In the genomic region with DNA sequence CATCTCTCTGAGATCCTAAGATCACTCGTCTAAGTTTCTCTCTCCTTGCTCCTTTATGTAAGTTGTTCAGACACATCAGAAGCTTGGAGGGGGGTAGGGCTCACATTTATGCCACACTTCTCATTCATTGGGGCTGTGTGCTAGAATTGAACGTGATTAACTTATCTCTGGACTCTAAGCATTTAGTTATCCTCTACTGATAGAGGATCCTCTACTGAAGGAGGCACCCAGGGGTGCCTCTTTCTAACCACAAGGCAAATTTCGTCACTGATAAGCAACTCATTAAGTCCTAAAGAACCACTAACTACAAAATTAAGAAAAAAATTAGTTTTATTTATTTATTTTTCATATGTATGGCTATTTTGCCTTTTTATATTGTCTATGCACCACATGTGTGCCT, we compare ENCODE assay signal across 24 mouse cellular contexts. TPM values are rescaled to one million over a fixed set of nuclear protein-coding genes. Genes with fewer than 3 reads are reported as not detected.
A peak's percentile ranks its signal among the peaks of the same experiment; 100 is the strongest.
DNase-seq lines count a peak whose midpoint lies in the region; ATAC-seq and TF ChIP-seq lines count a peak whose summit lies in the region.
"Had no signal": no experiment of that assay in that cellular context is flagged by ENCODE, and none has a peak within 500 bp of the region (broad histone marks: within the 10 kb centered on the region; RNA-seq: fewer than 3 reads in every experiment).

No protein-coding gene starts in this region.

- no peaks in the 10 kb centered on the region for H3K27me3 ChIP-seq in liver, postnatal 0 days (ENCODE audit: insufficient read depth, low read length)
- no peaks in the 10 kb centered on the region for H3K27me3 ChIP-seq in liver, embryonic 13.5 days
- H3K27me3 ChIP-seq: embryonic facial prominence, embryonic 13.5 days; forebrain, embryonic 13.5 days; heart, embryonic 12.5 days; Patski had no signal

- H3K36me3 ChIP-seq in liver, postnatal 0 days (replicated peaks; ENCODE audit: insufficient read depth, low read length), result peaks cover 8% of the 10 kb centered on the region
- peaks cover 23% of the 10 kb centered on the region for H3K36me3 ChIP-seq in liver, embryonic 13.5 days

- TF ChIP-seq EP300 in liver, postnatal 0 days (IDR thresholded peaks at IDR 0.05; ENCODE audit: low read depth), result no peak

- H3K4me2 ChIP-seq in liver, postnatal 0 days (ENCODE audit: low read depth, low read length), result no peak overlapping the region
- H3K4me2 ChIP-seq in liver, embryonic 13.5 days, result peak overlapping the region; percentile 30
- H3K4me2 ChIP-seq: embryonic facial prominence, embryonic 13.5 days; forebrain, embryonic 13.5 days; heart, embryonic 12.5 days; hindbrain, embryonic 14.5 days had no signal

- no peak overlapping the region for H3K4me3 ChIP-seq in liver, postnatal 0 days (ENCODE audit: low read depth, low read length)
- no peak overlapping the region for H3K4me3 ChIP-seq in liver, embryonic 13.5 days (replicated peaks)
- H3K4me3 ChIP-seq: embryonic facial prominence, embryonic 13.5 days; forebrain, embryonic 13.5 days; heart, adult 2 months; heart, embryonic 12.5 days; hindbrain, embryonic 10.5 days had no signal

- intact Hi-C loops in left cerebral cortex, postnatal 36 days (cut with DNase I), result no loop called here

- 56% methylated on average over 3 of the region's 3 CpGs for WGBS in liver, postnatal 0 days (ENCODE audit: insufficient replicate concordance)
- 14% methylated on average over 3 of the region's 3 CpGs for WGBS in liver, embryonic 13.5 days (ENCODE audit: insufficient replicate concordance)

- TF ChIP-seq CTCF in liver, postnatal 0 days (IDR thresholded peaks at IDR 0.05; ENCODE audit: low read depth), result no peak

- no peaks in the 10 kb centered on the region for H3K9me3 ChIP-seq in liver, postnatal 0 days (ENCODE audit: low read length)
- no peaks in the 10 kb centered on the region for H3K9me3 ChIP-seq in liver, embryonic 13.5 days (replicated peaks)
- H3K9me3 ChIP-seq: embryonic facial prominence, embryonic 13.5 days; forebrain, embryonic 13.5 days; heart, embryonic 12.5 days; hindbrain, embryonic 10.5 days had no signal

- peak; percentile 6 for DNase-seq in liver
- no peak for DNase-seq in liver, postnatal 0 days
- DNase-seq in liver, embryonic 13.5 days, result no peak
- DNase-seq in yolk sac, embryonic 10.5 days (ENCODE audit: low spot score), result no peak
- DNase-seq in left cerebral cortex, postnatal 36 days (ENCODE audit: low spot score in 2 of 2), result no peak
- no peak for DNase-seq in adrenal gland, postnatal 36 days
- DNase-seq: adrenal gland, adult 2 months; adrenal gland, postnatal 25 days; B cell, adult 2 months; cerebellum, adult 11-12 months; cerebellum, adult 9-10 months; cerebellum, postnatal 36 days; forebrain, postnatal 0 days; gastrocnemius, postnatal 14 days; heart, adult 2 months had no signal

- no peak for ATAC-seq in liver, postnatal 0 days
- peak; percentile 87 for ATAC-seq in liver, embryonic 13.5 days (ENCODE audit: low read depth)
- ATAC-seq in megakaryocyte progenitor cell, adult 5-6 weeks (replicated peaks; ENCODE audit: poor library complexity), result peak; percentile 11; the same call in 1 of the 2 replicates
- ATAC-seq: activated CD4-positive, CD25-positive, alpha-beta regulatory T cell, adult 4 months; CD4-positive, CD25-positive, alpha-beta regulatory T cell, adult 4 months; forebrain, embryonic 13.5 days; forebrain, postnatal 0 days; Patski had no signal

- no peak overlapping the region for H3K27ac ChIP-seq in liver, postnatal 0 days (ENCODE audit: low read depth)
- H3K27ac ChIP-seq in liver, embryonic 13.5 days, result peak overlapping the region; percentile 11; the same call in 1 of the 2 replicates
- H3K27ac ChIP-seq: embryonic facial prominence, embryonic 13.5 days; forebrain, embryonic 13.5 days; heart, adult 2 months; hindbrain, embryonic 10.5 days; hindbrain, embryonic 14.5 days had no signal

- no peak overlapping the region for H3K9ac ChIP-seq in liver, postnatal 0 days (replicated peaks)
- H3K9ac ChIP-seq in liver, embryonic 13.5 days, result no peak overlapping the region
- H3K9ac ChIP-seq: embryonic facial prominence, embryonic 13.5 days; forebrain, embryonic 13.5 days; forebrain, postnatal 0 days; heart, embryonic 12.5 days; hindbrain, embryonic 14.5 days had no signal

- no peaks in the 10 kb centered on the region for H3K4me1 ChIP-seq in liver, postnatal 0 days (ENCODE audit: insufficient read depth)
- peaks cover 36% of the 10 kb centered on the region for H3K4me1 ChIP-seq in liver, embryonic 13.5 days (replicated peaks)
- H3K4me1 ChIP-seq: embryonic facial prominence, embryonic 13.5 days; forebrain, embryonic 13.5 days; hindbrain, embryonic 10.5 days had no signal

RNA-seq across cellular contexts. Expression of a gene that starts 55.5 kb away (rescaled TPM):
- polyA plus RNA-seq in liver, postnatal 0 days (2015; fragmentation: Nextera tagmentation; extraction: Ambion mirVana), result 5.5 and 6.2 TPM in 2 replicates
- 4.6 and 5.1 TPM in 2 replicates for polyA plus RNA-seq in liver, embryonic 13.5 days (2015; fragmentation: Nextera tagmentation; extraction: Ambion mirVana)
- 19.8 and 20.1 TPM in 2 replicates for total RNA-seq in megakaryocyte progenitor cell, adult 5-6 weeks (2015)
- total RNA-seq in megakaryocyte progenitor cell, adult 5-6 weeks (2017), result 23.6 and 37.0 TPM in 2 replicates
- 10 to 100 TPM; 10.5 to 16.1 TPM for total RNA-seq in left cerebral cortex, postnatal 36 days (2021)
- total RNA-seq in adrenal gland, postnatal 36 days (2021), result 10 to 100 TPM; 64.5 to 86.8 TPM
